Mouse (Mus musculus) cerebellum, postnatal 25 days (tissue): ENCODE data around the gene Mdga1.
"Not testable (repeated sequence)": the region's sequence is repeated elsewhere in the genome, so short reads cannot be mapped to it uniquely, and the experiment has no call there.

Source experiments
- DNase-seq, 2 experiments: peaks; one replicate each; pipeline ENCODE4 v3.0.0; 2021; ENCODE audit warnings: mixed read lengths in 2 of 2

Gene Mdga1

DNA sequence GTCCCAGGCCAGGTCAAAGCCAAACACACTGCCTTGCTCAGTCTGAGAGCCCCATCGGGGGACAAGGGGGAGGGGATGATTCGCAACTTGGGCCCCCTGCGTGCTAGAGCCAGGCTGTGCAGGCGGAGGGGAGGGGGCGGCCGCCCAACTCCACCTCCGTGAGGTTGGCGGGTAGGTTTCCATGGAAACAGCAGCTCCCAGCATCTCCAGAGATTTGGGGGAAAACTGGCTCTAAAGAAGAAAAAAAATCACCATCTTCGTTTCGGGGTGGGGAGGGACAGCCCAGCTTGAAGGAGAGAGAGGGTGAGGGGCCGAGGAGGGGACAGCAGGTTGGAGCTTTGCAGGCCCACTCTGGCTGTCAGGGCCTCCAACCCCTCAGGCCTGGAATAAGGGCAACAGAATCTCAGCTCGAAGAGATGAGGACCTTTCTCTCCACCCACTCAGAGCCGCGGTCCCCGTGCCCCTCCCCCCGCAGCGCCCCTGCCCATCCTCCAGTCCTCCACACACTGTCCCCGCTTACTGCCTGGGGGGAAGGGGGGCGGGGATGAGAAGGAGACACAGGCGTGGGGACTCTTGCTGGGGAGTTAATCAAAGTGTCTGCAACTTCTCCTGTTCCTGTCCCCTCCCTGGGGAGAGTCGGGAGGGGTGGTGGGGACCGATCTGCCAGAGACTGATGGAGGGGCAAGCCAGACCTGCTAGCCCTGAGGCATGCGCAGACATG is 174.7 kb downstream of the Mdga1 start:
- no peak for DNase-seq

DNA sequence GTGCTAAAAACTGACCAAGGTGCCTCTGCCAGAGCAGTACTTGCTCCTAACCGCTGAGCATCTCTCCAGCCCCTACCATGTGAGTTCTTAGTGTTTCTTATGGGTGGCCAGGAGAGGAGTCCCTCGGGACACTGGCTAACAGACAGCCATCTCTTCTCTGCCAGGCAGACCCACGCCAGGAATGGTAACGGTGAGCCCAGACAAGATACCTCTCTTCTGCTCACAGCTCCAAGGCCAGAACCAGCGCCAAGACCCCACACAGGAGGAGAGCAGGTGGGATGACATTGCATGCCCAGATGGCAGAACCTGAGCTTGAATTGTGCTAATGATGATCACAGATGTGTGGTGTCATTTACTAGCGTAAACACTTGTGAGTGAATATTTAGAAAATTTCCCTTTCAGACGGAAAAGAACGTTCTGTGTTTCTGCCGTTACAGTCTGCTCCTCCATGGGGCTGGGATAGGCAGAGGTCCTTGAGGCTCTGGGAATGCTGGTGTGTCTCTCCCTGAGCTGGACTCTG is 178.3 kb downstream of the Mdga1 start:
- no peak for DNase-seq

DNA sequence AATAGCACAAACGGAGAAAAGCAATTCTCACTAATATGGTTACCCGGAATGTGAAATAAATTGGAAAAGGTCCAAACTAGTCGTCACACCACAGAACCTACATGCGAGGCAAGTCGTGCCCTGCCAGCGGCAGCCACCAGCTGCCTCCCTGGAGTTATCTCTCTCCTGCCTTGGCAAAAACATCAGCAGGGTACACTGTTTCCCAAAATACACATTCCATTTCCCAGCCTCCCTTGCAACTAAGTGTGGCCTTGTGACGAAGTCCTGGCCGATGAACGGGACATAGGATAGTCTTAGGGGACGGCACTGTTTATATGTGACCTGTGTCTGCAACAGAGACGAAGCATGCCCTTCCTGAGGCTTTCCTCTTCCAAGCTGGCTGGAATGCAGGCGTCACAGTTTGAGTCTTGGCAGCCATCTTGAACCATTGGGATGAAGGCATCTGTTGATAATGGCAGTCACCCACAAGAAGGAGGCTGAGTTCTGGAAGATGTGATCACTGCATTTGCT is 179.6 kb downstream of the Mdga1 start:
- DNase-seq, result peak; percentile 71 to 76

DNA sequence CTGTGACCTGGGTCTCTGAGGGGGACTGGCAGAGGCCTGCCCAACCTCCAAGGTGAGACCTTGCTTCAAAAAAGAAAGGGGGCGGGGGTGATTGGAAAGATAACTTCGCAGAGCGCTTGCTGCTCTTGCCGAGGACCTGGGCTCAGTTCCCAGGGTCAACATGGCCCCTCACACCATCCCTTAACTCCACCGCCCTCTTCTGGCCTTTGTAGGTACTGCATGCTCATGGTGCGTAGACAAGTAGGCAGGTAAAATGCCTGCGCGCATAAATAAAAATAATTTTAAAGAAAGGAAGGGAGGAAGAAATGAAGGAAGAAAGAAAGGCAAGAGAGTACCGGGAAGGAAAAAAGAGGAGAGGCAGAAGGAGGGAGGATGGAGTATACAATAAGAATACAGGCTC is 180.2 kb downstream of the Mdga1 start:
- DNase-seq, result peak; percentile 29 to 69

DNA sequence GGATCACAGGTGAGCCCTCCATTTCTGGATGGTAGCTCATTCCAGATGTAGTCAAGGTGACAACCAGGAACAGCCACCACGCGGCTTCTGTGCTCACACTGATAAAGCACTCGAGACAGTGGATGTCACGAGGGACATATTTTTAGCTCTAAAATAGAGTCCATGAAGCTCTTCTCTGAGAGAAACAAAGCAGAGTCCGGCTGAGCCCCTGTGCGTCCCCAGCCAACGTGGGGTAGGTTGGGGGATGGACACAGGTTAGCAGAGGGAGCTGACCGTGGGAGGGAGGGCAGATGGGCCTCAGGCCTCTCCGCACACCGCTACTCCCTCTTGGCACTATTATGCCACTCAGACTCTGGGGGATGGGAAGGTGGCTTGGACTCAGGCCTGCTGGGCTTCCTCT is 181.3 kb downstream of the Mdga1 start:
- DNase-seq, result no peak

DNA sequence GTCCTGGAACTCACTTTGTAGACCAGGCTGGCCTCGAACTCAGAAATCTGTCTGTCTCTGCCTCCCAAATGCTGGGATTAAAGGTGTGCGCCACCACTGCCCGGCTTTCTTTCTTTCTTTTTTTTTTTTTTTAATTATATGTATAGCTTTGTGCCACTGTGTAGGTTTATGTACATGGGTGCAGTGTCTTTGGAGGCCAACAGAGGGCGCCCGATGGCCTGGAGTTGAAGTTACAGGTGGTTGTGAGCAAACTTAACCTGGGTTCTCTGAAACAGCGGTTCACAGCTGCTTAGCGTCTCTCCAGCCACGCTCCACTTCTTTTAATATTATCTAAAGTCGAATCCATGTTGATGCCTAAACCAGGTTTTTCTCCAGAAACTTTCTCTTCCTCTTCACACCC is 185.1 kb downstream of the Mdga1 start:
- DNase-seq, result no peak

DNA sequence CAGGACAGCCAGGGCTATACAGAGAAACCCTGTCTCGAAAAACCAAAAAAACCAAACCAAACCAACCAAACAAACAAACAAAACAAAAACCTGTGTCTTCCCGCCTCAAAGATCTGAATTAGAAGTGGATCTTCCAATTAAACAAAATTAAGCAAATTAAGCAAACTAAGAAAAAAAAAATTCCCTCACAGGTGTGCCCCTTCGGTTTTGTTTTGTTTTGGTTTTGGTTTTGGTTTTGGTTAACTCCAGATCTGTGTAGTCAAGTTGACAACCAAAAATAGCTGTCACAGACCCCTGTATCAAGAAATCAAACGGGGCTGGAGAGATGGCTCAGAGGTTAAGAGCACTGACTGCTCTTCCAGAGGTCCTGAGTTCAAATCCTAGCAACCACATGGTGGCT is 188.4 kb downstream of the Mdga1 start:
- DNase-seq, result not testable (repeated sequence)

DNA sequence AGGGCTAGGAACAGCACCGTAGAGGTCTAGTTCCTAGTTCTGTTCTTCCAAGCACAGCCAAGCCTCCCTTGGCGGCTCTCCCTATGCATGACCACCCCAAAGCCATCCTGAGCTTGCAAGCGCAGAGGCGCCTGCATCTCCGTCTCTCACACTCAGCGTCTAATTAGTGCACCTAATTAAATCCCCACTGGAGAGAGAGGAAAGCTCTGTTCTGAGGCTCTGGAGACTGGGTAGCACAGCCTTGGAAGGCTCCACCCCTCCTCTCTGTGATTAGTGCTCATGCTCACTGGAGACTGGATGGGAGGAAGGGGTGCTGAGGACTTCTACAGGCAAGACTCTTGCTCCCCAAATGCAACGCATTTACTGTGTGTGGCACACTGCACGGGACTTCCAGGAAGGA is 191.9 kb downstream of the Mdga1 start:
- DNase-seq, result no peak
